Mouse (Mus musculus): ENCODE results near the gene Taf1b. TPM values are rescaled to one million over a fixed set of nuclear protein-coding genes. Genes with fewer than 3 reads are reported as not detected.
"Not testable (repeated sequence)": the region's sequence is repeated elsewhere in the genome, so short reads cannot be mapped to it uniquely, and the experiment has no call there.

Gene Taf1b
- total RNA-seq (2021) (10 to 100 TPM; 11.7 to 15.0 TPM), polyA plus RNA-seq (2012; rRNA removed) (3.4 and 3.5 TPM in 2 replicates)
- long read RNA-seq, transcript Taf1b-201 (15 exons, 2,209 nt), result major isoform, 11 of 13 reads
- long read RNA-seq, partial matches to known transcripts, result 0 of 13 reads
- long read RNA-seq, other reads (novel, unspliced or antisense), result 0 of 13 reads

DNA sequence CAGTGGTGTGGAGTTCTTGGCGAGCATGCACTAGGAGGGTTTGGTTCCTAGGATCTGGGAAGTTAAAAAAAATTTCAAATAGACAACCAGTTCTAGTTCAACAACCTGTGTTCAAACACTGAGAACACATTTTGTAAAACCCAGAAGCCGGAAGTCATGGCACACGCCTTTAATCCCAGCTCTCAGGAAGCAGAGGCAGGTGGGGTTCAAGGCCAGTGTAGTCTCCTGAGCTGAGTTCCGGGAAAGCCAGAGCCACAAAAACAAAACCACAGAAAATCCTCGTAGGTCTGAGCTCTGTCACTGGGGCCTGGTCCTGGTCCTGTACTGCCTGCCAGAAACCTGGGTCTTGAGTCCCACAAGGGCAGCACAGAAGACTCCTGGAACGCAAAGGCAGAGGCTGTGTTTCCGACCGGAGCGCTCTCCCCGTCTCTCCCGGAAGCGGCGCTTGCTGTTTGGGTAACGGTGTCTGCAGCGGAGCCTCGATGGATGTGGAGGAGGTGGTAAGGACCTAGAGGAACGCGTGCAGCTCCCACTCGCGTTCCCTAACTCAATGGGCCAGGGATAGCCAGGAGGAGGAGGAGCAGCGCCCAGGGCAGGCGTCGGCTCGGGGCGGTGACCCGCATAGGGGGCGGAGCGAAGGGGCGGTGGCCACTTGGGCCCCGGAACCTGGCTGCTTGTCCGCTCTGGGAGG, at the start of gene Taf1b:
Gene Taf1b, plus strand, starts transcription at position 210 of the 691 bp plus-strand sequence.
- peak; percentile 91 for DNase-seq

DNA sequence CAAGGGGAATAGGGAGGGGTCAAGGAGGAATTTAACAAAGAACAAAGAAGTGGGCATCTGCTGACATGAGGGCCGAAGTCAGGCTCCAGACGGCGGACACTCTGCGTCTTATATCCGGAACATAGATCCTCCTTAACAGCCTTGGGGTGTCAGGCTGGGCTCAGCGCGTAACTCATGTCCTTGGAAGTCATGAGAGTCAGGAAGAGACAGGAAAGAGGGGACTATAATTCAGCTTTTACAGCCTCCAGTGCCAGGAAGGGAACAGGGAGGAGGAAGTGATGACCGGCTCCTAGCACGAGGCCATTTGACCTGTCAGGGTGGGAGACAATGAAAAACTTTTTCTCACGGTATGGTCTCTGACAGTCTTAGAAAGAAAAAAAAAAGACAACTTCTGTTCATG, 37.8 kb upstream of the Taf1b start:
- peak; percentile 36 for DNase-seq

DNA sequence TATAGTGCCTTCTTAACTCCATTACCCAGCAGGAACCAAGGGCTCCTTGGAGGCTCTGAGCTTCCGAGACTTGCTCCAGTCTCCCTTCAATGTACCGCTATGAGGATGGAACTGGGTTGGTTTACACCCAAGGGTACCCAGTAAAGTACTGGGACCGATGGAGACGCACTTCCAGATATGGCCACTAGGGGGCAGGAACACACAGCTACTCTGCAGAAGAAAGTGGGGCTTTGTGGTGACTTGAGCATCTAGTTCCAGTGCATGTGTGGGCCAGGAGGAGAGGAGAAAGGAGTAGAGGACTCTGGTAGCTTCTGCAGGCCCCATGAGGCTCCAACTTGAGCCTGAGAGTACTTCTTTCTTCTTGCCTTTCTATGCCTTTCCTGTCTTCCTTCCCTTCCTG, 36.0 kb upstream of the Taf1b start:
- DNase-seq, result not testable (repeated sequence)

DNA sequence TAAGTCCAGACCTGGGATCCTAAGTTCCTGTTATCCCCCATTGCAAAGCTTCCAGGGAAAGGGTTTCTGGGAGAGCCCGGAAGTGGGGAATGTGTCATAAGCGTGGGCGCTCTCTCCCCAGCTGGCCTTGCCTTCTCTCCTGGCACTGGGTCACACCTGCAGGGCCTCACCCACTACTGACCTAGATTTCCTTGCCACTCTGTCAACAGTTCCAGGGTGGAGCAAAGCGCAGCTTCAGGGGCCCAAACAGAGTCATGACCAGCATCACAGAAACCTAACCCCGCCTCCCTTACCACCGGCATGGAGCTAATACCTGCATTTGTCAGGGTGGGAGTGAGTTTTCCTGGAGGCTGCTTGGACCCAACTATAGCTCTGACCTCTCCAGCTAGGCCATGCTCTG, 34.7 kb upstream of the Taf1b start:
- DNase-seq, result not testable (repeated sequence)

DNA sequence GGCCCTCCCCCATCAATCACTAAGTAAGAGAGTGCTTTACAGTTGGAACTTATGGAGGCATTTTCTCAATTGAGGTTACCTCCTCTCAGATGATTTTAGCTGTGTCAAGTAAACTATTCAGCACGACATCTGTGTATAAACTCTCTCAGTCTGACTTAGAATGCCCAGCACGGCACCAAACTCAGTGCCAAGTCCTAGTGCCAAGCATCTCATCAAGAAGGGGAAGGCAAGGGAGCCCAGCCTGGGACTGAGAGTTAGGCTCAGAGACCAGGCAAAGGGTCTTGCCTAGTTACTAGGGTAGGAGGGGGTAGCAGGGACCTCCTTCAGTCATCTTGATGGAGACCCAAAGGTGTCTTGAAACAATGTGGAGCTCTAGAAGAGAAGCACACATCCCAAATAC, 29.2 kb upstream of the Taf1b start:
- no peak for DNase-seq

DNA sequence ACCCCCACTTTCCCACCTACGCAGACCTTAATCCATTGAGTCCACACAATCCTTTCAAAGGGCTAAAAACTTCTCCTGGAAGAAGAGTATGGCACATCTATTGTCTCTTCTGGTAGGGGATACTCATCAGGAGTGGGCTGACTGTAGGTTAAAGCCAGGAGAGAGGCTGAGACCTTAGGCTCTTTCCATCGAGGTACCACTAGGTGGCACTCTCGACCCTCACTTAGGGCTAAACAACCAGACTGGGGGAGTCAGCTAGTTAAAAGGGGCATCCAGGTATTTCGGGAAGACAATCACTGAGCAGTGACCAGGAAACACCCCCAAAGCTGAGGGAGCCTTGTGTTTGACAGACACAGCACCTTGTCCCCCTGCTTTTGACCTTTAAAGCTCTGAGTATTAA, 27.2 kb upstream of the Taf1b start:
- peak; percentile 47 for DNase-seq

DNA sequence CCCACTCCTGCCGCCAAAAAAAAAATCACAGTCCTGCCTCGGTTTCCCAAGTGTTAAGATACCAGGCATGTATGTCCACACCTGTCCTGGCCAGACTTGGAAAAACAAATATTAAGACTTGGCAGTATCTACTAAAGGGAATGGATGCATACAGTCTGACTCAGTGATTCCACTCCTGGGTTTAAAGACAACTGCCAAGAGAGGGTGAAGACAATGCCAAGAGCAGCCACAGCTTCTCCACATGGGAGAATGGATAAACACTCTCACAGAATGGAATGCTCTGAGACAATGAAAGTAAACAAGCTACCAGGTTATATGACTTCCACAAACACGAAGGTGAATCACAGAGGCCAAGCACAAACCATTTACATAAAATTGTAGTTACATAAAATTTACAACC, 24.9 kb upstream of the Taf1b start:
- no peak for DNase-seq

DNA sequence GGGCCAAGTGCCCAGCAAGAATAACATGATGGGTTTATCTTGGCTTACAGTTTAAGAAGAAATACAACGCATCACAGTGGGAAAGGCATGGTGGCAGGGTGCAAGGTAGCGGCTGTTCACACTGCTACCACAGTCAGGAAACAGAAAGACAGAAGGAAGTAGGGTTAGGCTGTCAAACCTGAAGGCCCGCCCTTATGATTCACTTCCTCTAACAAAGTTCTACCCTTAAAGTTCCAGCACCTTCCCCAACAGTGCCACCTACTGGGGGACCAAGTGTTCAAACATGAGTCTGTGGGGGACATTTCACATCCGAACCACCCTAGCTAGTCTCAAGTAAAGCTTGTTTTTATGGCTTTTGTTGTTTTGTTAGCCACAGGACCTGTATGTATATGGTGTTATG, 13.2 kb upstream of the Taf1b start:
- no peak for DNase-seq

DNA sequence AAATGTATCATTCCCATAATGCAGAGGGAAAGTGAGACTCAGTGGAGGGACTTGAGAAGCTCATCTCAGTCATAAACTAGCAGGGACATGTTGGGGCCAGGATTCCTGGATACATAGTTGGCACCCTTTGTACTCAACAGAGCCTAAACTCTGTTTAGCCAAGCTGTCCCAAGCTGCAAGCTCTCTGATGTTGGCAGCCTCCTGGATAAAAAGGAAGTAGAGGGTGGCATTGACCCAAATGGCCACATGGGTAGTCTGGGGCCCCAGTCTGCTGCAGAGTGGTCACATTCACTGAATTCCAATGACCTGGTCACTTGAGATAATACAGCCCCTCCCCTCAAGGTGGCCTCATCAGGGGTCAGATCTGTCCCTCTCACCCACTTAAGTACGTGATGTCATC, 11.3 kb upstream of the Taf1b start:
- no peak for DNase-seq

DNA sequence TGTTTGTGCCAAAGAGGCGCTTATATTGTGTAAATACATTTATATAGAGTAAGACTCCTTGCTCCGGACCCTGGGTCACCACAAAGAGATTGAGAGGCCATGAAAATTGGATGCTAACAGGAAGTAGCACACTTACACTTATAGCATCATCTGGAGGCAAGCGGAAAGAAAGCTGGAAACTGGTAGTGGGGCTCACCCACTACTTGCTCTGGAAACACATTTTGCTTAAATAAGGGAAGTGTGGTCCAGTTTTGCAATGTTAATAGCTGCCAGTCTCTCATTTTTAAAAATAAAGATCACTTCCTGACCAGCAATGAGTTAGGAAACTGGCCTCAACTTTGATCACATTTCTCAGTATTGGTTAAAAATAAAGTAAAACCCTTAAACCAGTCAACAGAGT, 5.7 kb upstream of the Taf1b start:
- not testable (repeated sequence) for DNase-seq

DNA sequence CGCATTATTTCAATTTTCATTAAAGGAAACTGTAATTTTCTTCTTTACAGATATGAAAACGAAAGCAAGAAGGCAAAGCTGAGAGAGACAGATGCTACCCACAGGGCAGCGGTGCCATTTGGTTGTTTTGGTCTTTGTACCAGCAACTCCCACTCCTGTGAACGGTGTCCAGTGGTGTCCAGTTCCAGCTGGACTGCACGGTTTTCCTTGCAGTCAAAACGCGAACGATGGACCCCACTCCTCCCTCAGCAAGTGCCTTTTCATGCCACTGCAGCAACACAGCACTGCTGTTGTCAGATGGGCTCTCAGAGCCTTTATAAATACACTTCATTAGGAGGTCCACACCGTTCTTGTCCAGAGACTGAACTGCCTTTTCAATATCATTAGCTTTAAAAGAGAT, 5.1 kb upstream of the Taf1b start:
- DNase-seq, result no peak

DNA sequence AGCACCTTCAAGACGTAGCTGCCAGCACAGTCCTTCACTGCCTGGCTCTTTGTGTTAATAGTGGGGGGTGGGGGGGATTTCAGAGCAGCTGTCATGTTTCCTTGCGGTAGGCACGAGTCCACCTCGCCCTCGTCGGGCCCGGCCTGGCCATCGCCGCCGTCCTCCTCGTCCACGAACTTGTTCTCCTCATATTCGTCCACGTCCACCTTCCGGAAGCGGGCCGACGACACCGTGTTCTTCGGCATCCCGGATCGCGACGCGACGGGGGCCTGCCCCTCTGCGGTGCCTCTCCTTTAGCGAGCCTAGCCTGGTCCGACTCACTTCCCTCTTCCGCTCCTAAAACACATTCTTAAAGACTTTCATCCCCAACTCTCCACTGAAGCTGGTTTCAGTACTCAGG, 4.7 kb upstream of the Taf1b start:
- DNase-seq, result no peak

DNA sequence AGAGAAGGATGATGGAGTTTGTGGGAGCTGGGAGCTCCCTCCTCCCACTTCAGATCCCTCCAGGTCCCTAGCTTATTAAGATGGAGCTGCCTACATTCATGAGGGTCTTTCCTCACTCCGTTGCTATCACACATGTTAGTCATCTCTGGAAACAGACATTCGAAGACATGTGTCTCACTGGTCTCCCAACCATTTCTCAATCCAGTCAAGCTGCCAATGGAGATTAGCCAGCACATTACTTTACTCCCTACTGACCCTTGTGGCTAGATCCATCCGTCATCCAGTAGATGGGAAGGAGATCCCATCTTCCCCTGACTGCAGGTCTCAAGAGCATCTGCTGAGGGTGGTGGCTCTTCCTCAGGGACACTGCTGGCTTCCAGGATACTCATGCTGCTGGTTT, 3.4 kb upstream of the Taf1b start:
- not testable (repeated sequence) for DNase-seq

DNA sequence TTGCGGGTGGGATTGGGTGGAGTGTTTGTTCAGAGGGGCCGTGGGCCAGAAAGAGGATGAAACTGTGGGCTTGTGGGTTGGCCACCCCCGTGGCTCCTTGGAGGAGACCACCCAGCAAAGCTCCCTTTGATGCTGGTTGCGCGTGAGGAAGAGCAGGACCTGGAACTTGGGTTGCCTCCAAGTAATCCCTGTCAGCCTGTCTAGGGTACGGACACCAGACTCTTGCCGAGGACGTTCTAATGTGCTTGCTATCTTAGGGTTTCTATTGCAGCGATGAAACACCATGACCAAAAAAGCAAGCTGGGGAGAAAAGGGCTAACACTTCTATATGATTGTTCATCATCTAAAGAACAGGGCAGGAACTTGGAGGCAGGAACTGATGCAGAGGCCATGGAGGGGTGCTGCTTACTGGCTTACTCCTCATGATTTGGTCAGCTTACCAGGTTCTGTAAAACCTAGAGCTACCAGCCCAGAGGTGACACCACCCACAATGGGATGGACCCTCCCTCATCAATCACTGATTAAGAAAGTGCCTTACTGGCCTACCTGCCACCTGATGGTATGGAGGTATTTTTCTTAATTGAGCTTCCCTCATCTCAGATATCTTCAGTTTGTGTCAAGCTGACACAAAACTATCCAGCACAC, 804 bp downstream of the Taf1b start:
- DNase-seq, result not testable (repeated sequence)

DNA sequence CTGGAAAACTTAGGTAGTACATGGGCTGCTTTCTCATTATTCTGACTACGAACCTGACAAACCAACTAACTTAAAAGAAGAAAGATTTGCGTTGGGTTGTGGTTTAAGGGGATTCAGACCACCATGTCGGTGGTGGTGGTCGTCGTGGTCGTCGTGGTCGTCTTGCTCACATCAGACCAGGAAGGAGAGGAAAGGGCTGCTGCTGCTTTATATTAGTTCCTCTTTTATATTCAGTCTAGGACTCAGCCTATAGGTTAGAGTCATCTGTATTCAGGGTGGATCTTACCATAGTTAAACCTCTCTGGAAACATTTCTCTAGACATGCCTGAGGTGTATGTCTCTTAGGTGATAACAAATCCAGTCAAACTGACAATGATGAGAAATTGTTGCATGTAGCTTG, 19.0 kb downstream of the Taf1b start:
- no peak for DNase-seq

DNA sequence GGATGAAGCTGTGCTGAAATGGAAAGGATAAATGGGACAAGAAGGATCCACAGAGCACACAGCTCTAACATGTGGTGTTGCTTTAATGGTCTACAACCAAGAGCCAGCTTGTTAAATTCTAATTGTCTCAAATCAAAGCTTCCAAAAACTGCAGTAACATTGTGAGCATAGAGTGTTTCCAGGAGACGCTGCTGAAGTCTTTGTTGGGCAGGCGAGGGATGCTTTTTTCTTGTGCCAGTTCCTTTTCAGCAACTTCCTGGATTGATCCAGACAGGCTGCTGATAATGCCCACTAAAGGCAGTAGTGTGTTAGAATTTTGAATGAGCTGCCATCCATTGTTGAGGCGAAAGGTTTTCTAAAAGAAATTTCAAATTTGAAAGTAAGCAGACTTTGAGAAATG, 22.9 kb downstream of the Taf1b start:
- DNase-seq, result no peak

DNA sequence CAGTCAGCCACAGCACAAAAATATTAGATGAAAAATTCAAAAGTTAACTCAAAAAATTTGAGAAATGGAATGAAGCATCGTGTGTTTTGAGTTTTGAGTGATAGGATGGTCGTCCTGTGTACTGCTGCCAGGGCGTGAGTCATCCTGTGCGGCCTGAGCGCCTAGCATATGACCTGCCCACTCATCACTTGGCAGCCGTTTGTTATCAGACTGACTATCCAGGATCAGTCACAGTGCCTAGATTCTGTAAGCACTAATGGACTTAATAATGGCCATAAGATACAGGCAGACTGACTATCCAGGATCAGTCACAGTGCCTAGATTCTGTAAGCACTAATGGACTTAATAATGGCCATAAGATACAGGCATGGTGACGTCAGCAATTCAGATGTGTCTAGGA, 26.9 kb downstream of the Taf1b start:
- DNase-seq, result peak; percentile 87

DNA sequence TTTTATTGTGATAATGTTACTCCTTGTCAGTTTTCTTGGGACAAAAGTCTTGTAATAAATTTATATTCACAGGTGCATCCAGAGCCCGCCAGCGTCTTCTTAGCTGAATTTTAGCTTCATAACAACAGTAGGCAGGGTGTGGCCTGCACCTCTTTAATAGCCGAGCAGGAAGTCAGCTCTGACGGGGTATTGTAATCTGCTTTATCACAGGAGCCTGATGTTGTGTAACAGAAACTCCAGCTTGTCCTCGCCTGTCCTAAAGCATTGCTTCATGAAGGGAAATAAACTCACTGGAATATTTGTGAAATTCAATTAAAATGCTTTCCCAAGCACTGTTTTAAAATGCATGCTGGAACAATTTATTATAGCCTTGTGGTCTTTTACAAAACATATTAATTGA, 38.2 kb downstream of the Taf1b start:
- DNase-seq, result no peak

DNA sequence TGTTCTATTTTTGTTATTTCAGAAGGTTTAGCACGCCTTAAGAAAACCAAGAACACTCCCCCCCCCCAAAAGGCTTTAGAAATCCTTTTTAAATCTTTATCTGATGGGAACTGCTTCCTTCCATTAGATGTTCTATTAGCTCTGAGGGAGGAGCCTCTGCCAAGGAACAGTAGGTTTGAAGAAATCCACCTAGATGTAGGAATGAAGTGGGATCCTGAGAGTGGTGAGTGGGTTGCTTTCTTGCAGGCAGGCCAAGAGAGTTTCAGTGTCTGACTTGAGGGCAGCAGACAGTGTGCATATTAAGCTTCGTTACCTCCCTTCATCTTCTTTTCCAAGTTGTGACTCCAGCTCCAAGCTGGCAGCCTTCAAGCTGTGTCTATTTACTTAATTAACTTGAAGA, 39.0 kb downstream of the Taf1b start:
- no peak for DNase-seq

DNA sequence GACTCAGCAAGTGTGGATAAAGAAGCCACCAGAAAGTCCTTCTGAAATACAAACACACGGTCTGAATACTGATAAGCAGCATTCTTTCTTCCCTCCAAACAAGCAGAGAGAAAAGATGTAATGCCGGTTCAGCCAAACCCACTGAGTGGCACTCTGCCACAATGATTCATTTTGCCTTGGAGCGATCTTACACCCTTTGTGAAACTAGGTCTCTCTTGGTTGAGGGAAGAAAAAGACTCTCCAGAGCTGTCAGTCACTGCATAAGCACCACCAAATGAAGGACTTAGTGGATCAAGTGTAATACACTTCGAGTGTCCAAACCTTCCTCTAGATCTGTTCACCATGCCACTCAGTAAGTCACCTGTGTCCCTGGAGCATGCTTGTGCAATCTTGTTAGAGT, 39.8 kb downstream of the Taf1b start:
- DNase-seq, result peak; percentile 72

DNA sequence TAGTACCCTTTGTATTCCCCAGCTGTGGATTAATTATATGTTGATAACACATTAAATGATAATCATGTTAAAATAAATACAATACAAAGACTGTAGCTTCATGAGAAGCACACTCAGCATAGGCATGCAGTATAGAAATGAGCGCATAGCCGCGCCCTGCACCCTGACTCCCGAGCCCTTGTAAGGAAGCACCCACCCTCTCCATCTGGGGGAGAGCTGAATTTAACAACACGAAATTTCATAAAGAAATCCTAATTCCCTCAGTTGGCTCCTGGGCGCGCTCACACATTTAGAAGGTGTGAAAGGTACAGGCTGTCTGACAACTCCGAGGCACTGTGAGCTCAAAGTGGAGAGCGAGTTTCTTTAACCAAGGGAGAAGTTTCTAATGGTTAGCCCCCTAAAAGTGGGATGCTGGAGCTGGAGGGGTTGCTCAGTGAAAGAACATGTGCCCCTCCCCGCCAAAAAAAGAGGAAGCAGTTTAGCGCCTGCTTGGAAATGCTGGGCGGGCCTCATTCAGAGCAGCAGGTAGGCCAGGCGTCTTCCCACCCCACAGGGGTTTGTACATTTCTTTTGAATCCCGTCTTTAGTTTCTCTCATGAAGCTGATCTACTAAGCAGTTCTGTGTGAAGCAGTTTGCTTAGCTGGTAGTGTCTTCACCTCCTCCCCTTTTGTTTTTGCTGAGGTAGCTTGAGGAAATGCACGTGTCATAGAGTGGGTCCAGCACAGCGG, 43.4 kb downstream of the Taf1b start:
- no peak for DNase-seq

DNA sequence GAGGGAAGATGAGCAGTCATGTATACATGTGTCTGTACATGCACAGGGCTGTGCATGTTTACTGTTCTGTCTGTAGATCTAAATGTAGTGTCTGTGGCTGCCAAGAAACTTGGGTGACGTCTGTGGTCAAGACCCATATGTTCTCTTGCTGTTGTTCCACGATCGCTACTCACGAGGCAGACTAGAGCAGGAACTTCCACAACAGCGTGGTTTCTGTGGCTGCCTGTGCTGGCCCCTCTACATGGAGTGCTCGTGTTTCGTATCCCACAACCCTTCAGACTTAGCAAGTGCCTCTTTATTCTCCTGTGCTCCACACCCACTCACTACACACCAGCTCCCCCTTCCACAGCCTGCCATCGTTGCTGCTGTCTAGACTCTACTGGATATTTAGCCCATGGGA, 49.5 kb downstream of the Taf1b start:
- no peak for DNase-seq

DNA sequence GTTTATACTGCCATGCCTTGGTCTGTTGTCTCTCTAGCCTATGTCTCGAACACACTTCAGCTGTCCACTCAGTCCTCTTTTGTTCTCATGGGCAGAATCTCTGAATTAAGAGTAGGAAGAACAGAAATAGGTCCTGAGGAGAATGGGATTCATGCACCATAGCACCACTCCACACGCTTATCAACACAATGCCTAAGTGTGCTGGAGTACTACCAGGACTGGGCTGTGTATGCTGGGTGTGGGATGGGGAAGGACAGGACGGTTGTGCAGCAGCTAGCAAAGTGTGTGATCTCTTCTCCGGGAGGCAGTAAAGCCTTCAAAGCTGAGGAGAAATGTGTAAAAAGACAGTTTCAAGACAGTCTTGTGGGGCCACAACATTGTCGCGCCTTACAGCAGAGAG, 50.7 kb downstream of the Taf1b start:
- DNase-seq, result no peak
